Mouse (Mus musculus) stomach, postnatal 0 days (tissue): ENCODE measurements around the gene Camk1.

Source experiments
- CTCF ChIP-seq: IDR thresholded peaks from 2 replicates; pipeline ENCODE4 v1.5.1; 2016; ENCODE audit warnings: antibody characterized with exemption, low read depth, mild to moderate bottlenecking, moderate library complexity
- EP300 ChIP-seq: optimal IDR thresholded peaks from 2 replicates; pipeline ENCODE3; 2016; ENCODE audit warnings: antibody characterized with exemption

DNA sequence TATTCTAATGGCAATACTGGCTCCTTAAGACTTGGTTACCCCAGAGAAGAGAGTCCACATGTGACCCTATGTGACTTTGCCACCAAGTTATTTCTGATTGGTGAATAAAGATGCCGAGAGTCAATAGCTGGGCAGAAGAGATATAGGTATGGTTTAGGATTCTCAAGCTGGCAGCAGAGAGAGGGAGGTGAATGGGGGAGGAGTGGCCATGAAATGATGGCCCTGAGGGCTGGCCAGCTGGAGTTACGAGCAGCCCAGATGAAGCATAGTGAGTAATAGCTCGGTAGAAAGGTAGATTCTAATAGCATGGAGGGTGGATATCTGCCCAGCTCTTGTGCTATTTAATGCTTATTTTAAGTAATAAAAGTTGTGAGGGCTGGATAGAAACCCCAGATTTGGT, 9.0 kb upstream of the Camk1 start:
- TF ChIP-seq CTCF (no peak), EP300 (no peak)
